Mouse (Mus musculus): ENCODE measurements around the gene Jade3.

DNA sequence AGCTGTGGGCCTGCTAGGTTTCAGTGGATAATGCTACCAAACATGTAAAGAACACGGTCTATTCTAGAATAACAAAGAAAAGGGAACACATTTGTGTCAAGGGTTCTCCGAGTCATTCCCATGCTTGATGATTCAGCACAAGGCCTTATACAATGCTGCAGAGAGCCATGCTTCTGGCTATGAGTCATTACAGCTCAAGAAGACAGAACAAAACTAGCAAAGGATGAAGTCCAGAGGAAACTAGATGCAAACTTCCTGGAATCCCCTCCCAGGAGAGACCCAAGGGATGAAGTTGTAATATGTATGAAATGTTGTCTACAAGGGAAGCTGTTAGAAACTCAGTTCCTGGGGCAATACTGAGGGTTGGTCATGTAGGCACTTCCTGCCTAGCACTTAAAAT lies 7.0 kb upstream of the Jade3 start:
- TF ChIP-seq TAL1 (IDR thresholded peaks at IDR 0.05; ENCODE audit: low read length) (no peak), GATA1 (IDR thresholded peaks at IDR 0.05; ENCODE audit: low read length) (no peak)

Data from erythroblast, embryonic 14.5 days (primary cell).